Mouse (Mus musculus) stomach, embryonic 16.5 days (tissue): ENCODE results near the gene Tbcd. TPM values are rescaled to one million over a fixed set of nuclear protein-coding genes. Genes with fewer than 3 reads are reported as not detected.

Experiments
- ATAC-seq: fragments of 200-750 bp; cut with Nextera tagmentation; 2 replicates; pipeline ENCODE4 v1.8.0; 2017; ENCODE audit warnings: moderate number of reproducible peaks, moderate TSS enrichment; ENCODE audit not compliant: insufficient read depth, low FRiP score
- H3K27ac ChIP-seq: fragments of 300-500 bp; sonication (generic); 2 replicates; pipeline ENCODE4 v1.5.1; 2014; ENCODE audit warnings: low read length
- H3K27me3 ChIP-seq: fragments of 300-500 bp; sonication (generic); 2 replicates; pipeline ENCODE4 v1.6.1; 2014; ENCODE audit warnings: low read length, control low read depth, mixed read lengths; ENCODE audit not compliant: control insufficient read depth, insufficient read depth
- H3K36me3 ChIP-seq: fragments of 300-500 bp; sonication (generic); 2 replicates; pipeline ENCODE4 v1.6.1; 2014; ENCODE audit warnings: low read length; ENCODE audit not compliant: control insufficient read depth, insufficient read depth
- H3K4me1 ChIP-seq: fragments of 300-500 bp; sonication (generic); 2 replicates; pipeline ENCODE4 v1.6.1; 2014; ENCODE audit warnings: low read length, control low read depth, mixed read lengths; ENCODE audit not compliant: control insufficient read depth, insufficient read depth
- H3K4me2 ChIP-seq: fragments of 300-500 bp; sonication (generic); 2 replicates; pipeline ENCODE4 v1.6.1; 2014; ENCODE audit warnings: low read depth, low read length, mixed read lengths
- H3K4me3 ChIP-seq: fragments of 300-500 bp; sonication (generic); replicated peaks from 2 replicates; pipeline ENCODE4 v1.5.1; 2014; ENCODE audit warnings: mild to moderate bottlenecking, low read length
- H3K9ac ChIP-seq: fragments of 300-500 bp; sonication (generic); 2 replicates; pipeline ENCODE4 v1.6.1; 2014; ENCODE audit warnings: low read length
- H3K9me3 ChIP-seq: fragments of 300-500 bp; sonication (generic); replicated peaks from 2 replicates; pipeline ENCODE4 v1.6.1; 2016; ENCODE audit warnings: low read length, control low read depth; ENCODE audit not compliant: control insufficient read depth
- WGBS: fragments of 180-500 bp; shearing (Covaris S2); extraction: QIAGEN DNeasy Blood & Tissue Kit; methylation state at CpG from one replicate; pipeline ENCODE4 v1.1.7; 2014; 5-methylcytosine and 5-hydroxymethylcytosine counted together
- polyA plus RNA-seq: library from polyadenylated mRNA; unstranded; fragments of >200 nt; fragmentation: Nextera tagmentation; extraction: Ambion mirVana; gene quantifications from 2 replicates; pipeline ENCODE4 v1.2.1, GENCODE M21; 2015

Tbcd gene
- polyA plus RNA-seq, 1 experiment from 2014 or later = 42.2 TPM

- peak within 1 kb of the TSS; percentile 84 for H3K27ac ChIP-seq
- 30% methylated on average over 10 of the region's 10 CpGs for WGBS
- no peaks in the 10 kb centered on the region for H3K36me3 ChIP-seq
- H3K4me2 ChIP-seq = peak within 1 kb of the TSS; percentile 36
- peak within 1 kb of the TSS; percentile 43 for H3K9ac ChIP-seq
- no peaks in the 10 kb centered on the region for H3K9me3 ChIP-seq
- peak within 1 kb of the TSS; percentile 33 for H3K4me3 ChIP-seq
- peaks cover 14% of the 10 kb centered on the region; the same call in 1 of the 2 replicates for H3K4me1 ChIP-seq
- H3K27me3 ChIP-seq = no peaks in the 10 kb centered on the region
- peak; percentile 31; the same call in 1 of the 2 replicates for ATAC-seq
Observed at GRCm38 (mm10) chr11:121519131-121519530, 67.4 kb downstream of the Tbcd start, which contains the start of gene Zfp750. Gene Zfp750 (minus strand): TSS chr11:121519333.

GRCm38 (mm10) chr11:121519703-121520102 lies 68.0 kb downstream of the Tbcd start:
- WGBS = 69% methylated on average over 7 of the region's 7 CpGs
- no peak for ATAC-seq
- peaks cover 14% of the 10 kb centered on the region; the same call in 1 of the 2 replicates for H3K4me1 ChIP-seq
- 0 out of 2 replicates have a peak overlapping the region, but pooled peaks have one; percentile 33 for H3K4me3 ChIP-seq
- peak overlapping the region; percentile 26 for H3K4me2 ChIP-seq
- H3K9ac ChIP-seq = no peak overlapping the region
- no peaks in the 10 kb centered on the region for H3K9me3 ChIP-seq
- H3K36me3 ChIP-seq = no peaks in the 10 kb centered on the region
- no peaks in the 10 kb centered on the region for H3K27me3 ChIP-seq
- H3K27ac ChIP-seq = peak overlapping the region; percentile 81

GRCm38 (mm10) chr11:121520761-121521160 lies 69.0 kb downstream of the Tbcd start:
- Histone ChIP-seq H3K4me1 (peaks cover 14% of the 10 kb centered on the region; the same call in 1 of the 2 replicates), H3K4me3 (no peak overlapping the region), H3K9ac (no peak overlapping the region), H3K27ac (peak overlapping the region; percentile 4; the same call in 1 of the 2 replicates), H3K4me2 (no peak overlapping the region), H3K27me3 (no peaks in the 10 kb centered on the region), H3K36me3 (no peaks in the 10 kb centered on the region), H3K9me3 (no peaks in the 10 kb centered on the region)
- no peak for ATAC-seq
- 66% methylated on average over 2 of the region's 2 CpGs for WGBS

- Histone ChIP-seq H3K27ac (no peak overlapping the region), H3K27me3 (no peaks in the 10 kb centered on the region), H3K4me2 (no peak overlapping the region), H3K4me1 (0 out of 2 replicates have a peak, but pooled peaks cover 2% of the 10 kb centered on the region), H3K36me3 (no peaks in the 10 kb centered on the region), H3K9me3 (no peaks in the 10 kb centered on the region), H3K4me3 (no peak overlapping the region), H3K9ac (no peak overlapping the region)
- no peak for ATAC-seq
- WGBS = 89% methylated on average over 4 of the region's 4 CpGs
Observed at GRCm38 (mm10) chr11:121522156-121522762, 70.5 kb downstream of the Tbcd start.

GRCm38 (mm10) chr11:121524191-121524590 lies 72.4 kb downstream of the Tbcd start:
- no peak overlapping the region for H3K4me3 ChIP-seq
- no peak for ATAC-seq
- H3K9ac ChIP-seq = no peak overlapping the region
- H3K4me2 ChIP-seq = no peak overlapping the region
- 59% methylated on average over 7 of the region's 7 CpGs for WGBS
- 0 out of 2 replicates have a peak overlapping the region, but pooled peaks have one; percentile 3 for H3K27ac ChIP-seq
- no peaks in the 10 kb centered on the region for H3K4me1 ChIP-seq
- H3K27me3 ChIP-seq = no peaks in the 10 kb centered on the region
- H3K36me3 ChIP-seq = no peaks in the 10 kb centered on the region
- no peaks in the 10 kb centered on the region for H3K9me3 ChIP-seq

- Histone ChIP-seq H3K9ac (no peak overlapping the region), H3K36me3 (no peaks in the 10 kb centered on the region), H3K4me2 (no peak overlapping the region), H3K4me3 (no peak overlapping the region), H3K27ac (peak overlapping the region; percentile 2; the same call in 1 of the 2 replicates), H3K9me3 (no peaks in the 10 kb centered on the region), H3K4me1 (peaks cover 15% of the 10 kb centered on the region), H3K27me3 (no peaks in the 10 kb centered on the region)
- 77% methylated on average over 3 of the region's 3 CpGs for WGBS
- ATAC-seq = no peak
Observed at GRCm38 (mm10) chr11:121529747-121530146, 78.0 kb downstream of the Tbcd start.

GRCm38 (mm10) chr11:121536528-121536927 lies 84.8 kb downstream of the Tbcd start:
- H3K36me3 ChIP-seq = no peaks in the 10 kb centered on the region
- peak overlapping the region; percentile 58; the same call in 1 of the 2 replicates for H3K27ac ChIP-seq
- peak overlapping the region; percentile 36 for H3K9ac ChIP-seq
- no peak for ATAC-seq
- no peaks in the 10 kb centered on the region for H3K9me3 ChIP-seq
- peaks cover 9% of the 10 kb centered on the region for H3K4me1 ChIP-seq
- no peak overlapping the region for H3K4me3 ChIP-seq
- WGBS = 24% methylated on average over 3 of the region's 3 CpGs
- no peaks in the 10 kb centered on the region for H3K27me3 ChIP-seq
- no peak overlapping the region for H3K4me2 ChIP-seq

- no peak overlapping the region; the same call in 1 of the 2 replicates for H3K27ac ChIP-seq
Observed at GRCm38 (mm10) chr11:121542471-121542870, 90.7 kb downstream of the Tbcd start.

GRCm38 (mm10) chr11:121543287-121543856 lies 91.6 kb downstream of the Tbcd start:
- 69% methylated on average over 5 of the region's 5 CpGs for WGBS

More at GRCm38 (mm10) chr11:121542471-121542870, 90.7 kb downstream of the Tbcd start:
- H3K4me1 ChIP-seq = peaks cover 14% of the 10 kb centered on the region
- no peaks in the 10 kb centered on the region for H3K9me3 ChIP-seq
- H3K4me2 ChIP-seq = no peak overlapping the region
- no peak overlapping the region for H3K4me3 ChIP-seq
- no peaks in the 10 kb centered on the region for H3K36me3 ChIP-seq
- no peak for ATAC-seq
- 85% methylated on average over 4 of the region's 4 CpGs for WGBS
- H3K9ac ChIP-seq = no peak overlapping the region
- no peaks in the 10 kb centered on the region for H3K27me3 ChIP-seq

More at GRCm38 (mm10) chr11:121543287-121543856, 91.6 kb downstream of the Tbcd start:
- ATAC-seq = peak; percentile 31
- peak overlapping the region; percentile 13 for H3K4me2 ChIP-seq
- no peaks in the 10 kb centered on the region for H3K9me3 ChIP-seq
- peak overlapping the region; percentile 95 for H3K27ac ChIP-seq
- H3K4me1 ChIP-seq = peaks cover 23% of the 10 kb centered on the region
- H3K9ac ChIP-seq = peak overlapping the region; percentile 5; the same call in 1 of the 2 replicates
- H3K27me3 ChIP-seq = no peaks in the 10 kb centered on the region
- no peak overlapping the region for H3K4me3 ChIP-seq
- no peaks in the 10 kb centered on the region for H3K36me3 ChIP-seq
